Mouse (Mus musculus) thymus, postnatal 0 days (tissue): ENCODE results near the gene Gnptab. TPM values are rescaled to one million over a fixed set of nuclear protein-coding genes. Genes with fewer than 3 reads are reported as not detected.
A peak's percentile ranks its signal among the peaks of the same experiment; 100 is the strongest.
"Not testable (repeated sequence)": the region's sequence is repeated elsewhere in the genome, so short reads cannot be mapped to it uniquely, and the experiment has no call there.

ENCODE experiments used
- DNase-seq: peaks from one replicate; pipeline ENCODE4 v3.0.0-alpha.2; 2015; ENCODE audit warnings: low spot score
- polyA plus RNA-seq: library from polyadenylated mRNA; unstranded; fragments of >200 nt; fragmentation: Nextera tagmentation; extraction: Ambion mirVana; gene quantifications from 2 replicates; pipeline ENCODE4 v1.2.1, GENCODE M21; 2015

The Gnptab gene
- 8.6 and 9.6 TPM in 2 replicates for polyA plus RNA-seq

GRCm38 (mm10) chr10:88379013-88379885 is at the start of gene Gnptab, which contains the start of gene Dram1:
TSS of gene Gnptab (plus strand) at chr10:88379132.
TSS of gene Dram1 (minus strand) at chr10:88379080.
- peak; percentile 92 for DNase-seq

GRCm38 (mm10) chr10:88330695-88331094 is 48.2 kb upstream of the Gnptab start:
- DNase-seq = no peak

- no peak for DNase-seq
Observed at GRCm38 (mm10) chr10:88340660-88341059, 38.3 kb upstream of the Gnptab start.

GRCm38 (mm10) chr10:88341368-88341767 is 37.6 kb upstream of the Gnptab start:
- no peak for DNase-seq

- DNase-seq = no peak
Observed at GRCm38 (mm10) chr10:88345899-88346401, 33.0 kb upstream of the Gnptab start.

- DNase-seq = no peak
Observed at GRCm38 (mm10) chr10:88346454-88347245, 32.3 kb upstream of the Gnptab start.

GRCm38 (mm10) chr10:88349800-88350199 is 29.1 kb upstream of the Gnptab start:
- no peak for DNase-seq

- DNase-seq = no peak
Observed at GRCm38 (mm10) chr10:88350687-88351086, 28.2 kb upstream of the Gnptab start.

GRCm38 (mm10) chr10:88351411-88352103 is 27.4 kb upstream of the Gnptab start:
- DNase-seq = no peak

- DNase-seq = no peak
Observed at GRCm38 (mm10) chr10:88352549-88352948, 26.4 kb upstream of the Gnptab start.

- DNase-seq = no peak
Observed at GRCm38 (mm10) chr10:88354599-88354998, 24.3 kb upstream of the Gnptab start.

- no peak for DNase-seq
Observed at GRCm38 (mm10) chr10:88356114-88356982, 22.6 kb upstream of the Gnptab start.

GRCm38 (mm10) chr10:88356983-88357559 is 21.9 kb upstream of the Gnptab start:
- DNase-seq = peak; percentile 37

- no peak for DNase-seq
Observed at GRCm38 (mm10) chr10:88362218-88362617, 16.7 kb upstream of the Gnptab start.

GRCm38 (mm10) chr10:88364221-88364620 is 14.7 kb upstream of the Gnptab start:
- DNase-seq = no peak

GRCm38 (mm10) chr10:88369233-88369632 is 9.7 kb upstream of the Gnptab start:
- no peak for DNase-seq

GRCm38 (mm10) chr10:88371793-88372192 is 7.1 kb upstream of the Gnptab start:
- DNase-seq = peak; percentile 38

GRCm38 (mm10) chr10:88372436-88372835 is 6.5 kb upstream of the Gnptab start:
- DNase-seq = no peak

- DNase-seq = not testable (repeated sequence)
Observed at GRCm38 (mm10) chr10:88372945-88373344, 6.0 kb upstream of the Gnptab start.

- DNase-seq = no peak
Observed at GRCm38 (mm10) chr10:88374984-88375383, 3.9 kb upstream of the Gnptab start.
